Mouse (Mus musculus) 3134 (cell line): ENCODE results near the gene Krt32.
A peak's percentile ranks its signal among the peaks of the same experiment; 100 is the strongest.

ENCODE experiments used
- DNase-seq: peaks from one replicate; pipeline ENCODE4 v3.0.0-alpha.2; 2011; ENCODE audit warnings: low spot score; ENCODE audit not compliant: insufficient read length; ENCODE audit errors: extremely low read depth

The Krt32 gene

DNA sequence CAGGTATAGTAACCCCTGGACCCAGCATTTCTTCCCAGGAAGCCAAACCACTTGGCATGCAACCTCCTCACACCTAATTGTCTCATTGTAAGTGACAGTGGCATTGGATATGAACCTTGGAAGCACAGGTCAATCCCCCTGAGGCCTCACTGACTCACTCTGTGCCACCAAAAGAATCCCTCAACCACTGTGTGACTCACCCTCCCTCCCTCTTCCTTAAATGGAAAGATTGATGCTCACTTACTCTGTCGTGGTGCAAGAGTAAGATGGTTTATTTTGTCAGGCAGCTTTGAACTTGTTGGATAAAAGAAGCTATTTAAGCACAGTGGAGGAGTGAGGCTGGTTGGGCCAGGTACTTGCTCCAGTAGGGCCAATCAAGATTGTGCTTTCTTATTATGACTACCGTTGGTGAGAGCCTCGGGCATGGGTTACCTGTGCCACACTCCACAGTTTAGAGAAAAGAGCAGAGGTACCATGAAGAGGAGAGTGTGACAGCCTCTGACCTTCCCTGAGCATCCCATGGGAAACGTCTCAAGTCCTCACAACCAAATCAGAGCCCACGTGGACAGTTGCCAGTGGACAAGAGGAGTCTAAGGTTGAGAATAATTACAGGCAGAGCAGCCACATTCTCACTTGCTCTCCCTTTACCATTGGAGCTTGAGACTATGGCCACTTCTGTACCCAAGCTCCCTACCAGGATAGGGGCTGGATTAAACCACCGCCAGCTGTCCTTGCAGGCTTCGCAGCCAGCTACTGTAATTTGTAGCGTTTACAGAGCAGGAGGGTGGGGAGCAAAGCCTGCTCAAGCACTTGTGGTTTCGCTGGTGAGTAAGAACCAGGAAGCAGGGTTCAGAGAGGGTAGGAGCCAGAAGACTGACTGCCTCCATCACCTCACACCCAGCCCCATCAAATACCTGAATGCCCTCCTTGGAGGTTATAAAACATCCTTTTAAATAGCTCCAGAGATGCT is 32.1 kb downstream of the Krt32 start:
- peak; percentile 79 for DNase-seq

DNA sequence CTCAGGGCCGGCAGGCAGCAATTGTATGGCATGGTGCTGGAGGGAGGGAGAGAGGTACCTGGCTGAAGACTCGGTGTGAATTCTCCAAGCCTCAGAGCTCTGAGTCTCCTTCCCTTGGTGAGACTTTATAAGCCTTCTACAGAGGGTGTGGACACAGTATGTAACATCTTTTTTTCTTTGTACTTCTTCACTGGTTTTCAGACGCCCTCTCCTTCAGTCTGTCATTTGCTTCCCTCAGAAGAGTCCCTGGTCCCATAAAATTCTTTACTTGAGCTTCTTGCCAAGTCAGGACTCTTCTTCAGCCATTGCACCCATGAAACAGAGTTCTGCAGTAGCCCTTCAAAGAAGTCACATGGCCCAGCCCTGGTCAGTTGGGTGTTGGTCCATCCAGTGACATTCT is 37.6 kb downstream of the Krt32 start, which contains the start of gene Krt31:
Gene Krt31 (minus strand): TSS at position 101 of the 400 bp plus-strand sequence.
- DNase-seq = no peak

DNA sequence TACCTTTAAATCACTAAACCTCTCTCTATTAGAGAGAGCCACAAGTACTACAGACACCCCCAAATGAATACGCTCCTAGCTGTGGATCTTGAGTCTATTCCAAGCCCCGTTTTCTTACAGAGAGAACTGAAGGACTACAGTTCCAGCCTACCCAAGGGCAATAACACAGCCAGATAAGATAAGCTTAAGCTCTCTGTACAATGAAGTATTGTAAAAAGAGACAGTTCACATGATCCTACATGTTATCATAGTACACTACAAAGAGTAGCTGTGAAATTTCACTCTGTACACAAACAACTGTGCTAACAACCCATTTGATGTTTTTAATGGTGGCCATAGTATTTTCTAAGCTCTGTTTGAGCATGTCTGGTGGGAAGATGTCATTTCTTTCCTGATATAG is 40.8 kb downstream of the Krt32 start:
- no peak for DNase-seq

GRCm38 (mm10) chr11:100046303-100046866 is 41.6 kb downstream of the Krt32 start:
- peak; percentile 21 for DNase-seq

- DNase-seq = no peak
Observed at GRCm38 (mm10) chr11:100041454-100041853, 46.6 kb downstream of the Krt32 start, which contains the start of gene Krt34. TSS of gene Krt34 (minus strand) at chr11:100041554.
